Mouse (Mus musculus) forebrain, embryonic 13.5 days (tissue): ENCODE results near the gene Ddx39b. TPM values are rescaled to one million over a fixed set of nuclear protein-coding genes. Genes with fewer than 3 reads are reported as not detected.

Source experiments
- ATAC-seq: fragments of 200-750 bp; cut with Nextera tagmentation; 2 replicates; pipeline ENCODE4 v1.8.0; 2017
- H3K27ac ChIP-seq: fragments of 300-500 bp; sonication (generic); 2 replicates; pipeline ENCODE4 v1.5.1; 2015; ENCODE audit warnings: inconsistent platforms, mild to moderate bottlenecking, moderate library complexity
- H3K27me3 ChIP-seq: fragments of 300-500 bp; sonication (generic); 2 replicates; pipeline ENCODE4 v1.6.1; 2015; ENCODE audit warnings: mild to moderate bottlenecking, inconsistent platforms
- H3K36me3 ChIP-seq: fragments of 300-500 bp; sonication (generic); 2 replicates; pipeline ENCODE4 v1.6.1; 2015; ENCODE audit warnings: mild to moderate bottlenecking, inconsistent platforms; ENCODE audit not compliant: poor library complexity, severe bottlenecking
- H3K4me1 ChIP-seq: fragments of 300-500 bp; sonication (generic); 2 replicates; pipeline ENCODE4 v1.6.1; 2015; ENCODE audit warnings: inconsistent platforms
- H3K4me2 ChIP-seq: fragments of 300-500 bp; sonication (generic); 2 replicates; pipeline ENCODE4 v1.6.1; 2015; ENCODE audit warnings: inconsistent platforms, mild to moderate bottlenecking, moderate library complexity
- H3K4me3 ChIP-seq: fragments of 300-500 bp; sonication (generic); 2 replicates; pipeline ENCODE4 v1.5.1; 2015; ENCODE audit warnings: mild to moderate bottlenecking, inconsistent platforms
- H3K9ac ChIP-seq: fragments of 300-500 bp; sonication (generic); 2 replicates; pipeline ENCODE4 v1.6.1; 2015; ENCODE audit warnings: mild to moderate bottlenecking, inconsistent platforms
- H3K9me3 ChIP-seq: fragments of 300-500 bp; sonication (generic); replicated peaks from 2 replicates; pipeline ENCODE4 v1.6.1; 2016; ENCODE audit warnings: inconsistent platforms
- WGBS: fragments of 180-500 bp; shearing (Covaris S2); methylation state at CpG from one replicate; pipeline ENCODE4 v1.1.7; 2015; 5-methylcytosine and 5-hydroxymethylcytosine counted together
- polyA plus RNA-seq: library from polyadenylated mRNA; unstranded; fragments of >200 nt; fragmentation: Nextera tagmentation; extraction: Ambion mirVana; gene quantifications from 2 replicates; pipeline ENCODE4 v1.2.1, GENCODE M21; 2015

Ddx39b gene
- polyA plus RNA-seq, 1 experiment from 2014 or later, result 592 TPM

DNA sequence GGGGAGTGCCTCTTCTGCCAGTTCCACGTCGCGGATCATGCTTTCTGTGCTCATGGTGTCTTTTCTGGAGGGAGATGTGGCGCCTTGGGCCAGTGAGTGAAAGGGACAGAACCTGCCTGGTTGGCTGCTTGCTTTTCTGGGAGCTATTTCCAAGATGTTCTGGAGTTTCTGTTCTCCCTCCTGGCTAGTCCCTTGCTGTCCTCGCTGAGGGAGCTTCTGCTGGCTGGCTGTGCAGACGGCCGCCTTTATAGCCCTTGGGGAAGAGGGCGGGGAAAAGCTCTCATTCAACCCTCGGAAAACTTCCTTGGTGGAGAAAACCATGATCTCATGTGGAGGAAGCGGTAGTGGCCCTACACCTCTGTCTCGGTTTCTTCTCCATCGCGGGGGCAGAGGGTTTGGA, 39.8 kb upstream of the Ddx39b start, which contains the start of gene Tnf:
Gene Tnf (minus strand): TSS at position 221 of the 400 bp plus-strand sequence.
- no peak within 1 kb of the TSS for H3K4me2 ChIP-seq
- H3K9me3 ChIP-seq, result no peaks in the 10 kb centered on the region
- no peak within 1 kb of the TSS for H3K27ac ChIP-seq
- no peaks in the 10 kb centered on the region for H3K36me3 ChIP-seq
- peaks cover 61% of the 10 kb centered on the region for H3K27me3 ChIP-seq
- H3K4me1 ChIP-seq, result no peaks in the 10 kb centered on the region
- no peak within 1 kb of the TSS for H3K9ac ChIP-seq
- 52% methylated on average over 13 of the region's 13 CpGs for WGBS
- no peak within 1 kb of the TSS for H3K4me3 ChIP-seq
- no peak for ATAC-seq

DNA sequence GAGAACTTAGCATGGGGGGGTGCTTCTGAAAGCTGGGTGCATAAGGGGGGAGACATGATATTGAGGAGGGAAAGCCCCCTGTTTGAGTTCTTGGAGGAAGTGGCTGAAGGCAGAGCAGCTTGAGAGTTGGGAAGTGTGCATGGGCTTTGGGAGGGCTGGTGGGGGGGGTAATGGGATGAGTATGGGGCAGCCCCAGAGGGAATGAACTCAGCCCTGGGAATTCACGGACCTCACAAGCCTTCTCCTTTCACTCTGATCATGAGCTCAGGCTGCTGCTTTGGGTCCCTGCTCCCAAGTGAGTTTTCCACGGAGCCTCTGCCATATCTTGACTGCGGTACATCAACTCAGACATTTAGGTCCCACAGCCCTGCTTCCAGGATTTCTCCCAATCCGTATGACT, 39.1 kb upstream of the Ddx39b start:
- Histone ChIP-seq H3K27me3 (peaks cover 55% of the 10 kb centered on the region), H3K4me2 (no peak overlapping the region), H3K9me3 (no peaks in the 10 kb centered on the region), H3K4me3 (no peak overlapping the region), H3K4me1 (no peaks in the 10 kb centered on the region), H3K27ac (no peak overlapping the region), H3K36me3 (no peaks in the 10 kb centered on the region), H3K9ac (no peak overlapping the region)
- 89% methylated on average over 4 of the region's 4 CpGs for WGBS
- ATAC-seq, result no peak

DNA sequence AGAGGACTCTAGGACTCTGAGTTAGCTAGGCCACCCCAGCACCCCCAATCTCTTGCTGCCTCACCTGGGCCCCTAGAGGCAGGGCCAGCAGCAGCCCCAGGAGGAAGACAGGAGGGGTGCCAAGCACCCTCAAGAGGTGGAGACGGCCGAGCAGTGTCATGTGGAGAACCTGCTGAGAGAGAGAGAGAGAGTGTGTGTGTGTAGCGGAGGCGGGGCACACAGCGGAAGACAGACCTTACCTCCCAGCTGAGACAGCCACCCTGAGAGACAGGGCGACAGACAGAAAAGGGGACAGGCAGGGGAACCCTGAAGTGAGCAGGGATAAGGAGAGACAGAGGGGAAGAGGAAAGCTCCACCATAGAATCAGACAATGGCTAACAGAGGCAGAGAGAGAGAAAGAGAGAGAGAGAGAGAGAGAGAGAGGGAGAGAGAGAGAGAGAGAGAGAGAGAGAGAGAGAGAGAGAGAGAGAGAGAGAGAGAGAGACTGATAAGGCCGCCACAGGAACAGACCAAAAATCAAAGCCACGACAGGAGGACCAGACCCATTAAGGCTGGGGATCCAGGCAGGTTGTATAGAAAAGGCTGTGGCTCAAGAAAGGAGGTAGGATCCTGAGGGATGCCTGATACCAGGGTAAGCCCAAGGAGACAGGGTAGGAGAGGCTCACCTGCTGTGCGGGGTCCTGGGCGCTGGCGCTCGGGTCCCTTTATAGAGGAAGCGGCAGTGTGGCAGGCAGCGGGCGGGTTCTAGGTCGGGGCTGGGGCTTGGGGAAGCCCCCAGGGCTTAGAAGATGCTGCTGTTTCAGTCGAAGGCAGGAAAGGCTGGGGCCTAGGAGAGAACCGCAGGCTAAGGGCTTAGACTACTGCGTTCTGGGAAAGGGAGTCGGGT, 36.8 kb upstream of the Ddx39b start, which contains the start of gene Lta:
Gene Lta (minus strand): TSS at position 858 of the 886 bp plus-strand sequence.
- Histone ChIP-seq H3K4me3 (no peak within 1 kb of the TSS), H3K4me2 (no peak within 1 kb of the TSS), H3K27ac (no peak within 1 kb of the TSS), H3K9me3 (no peaks in the 10 kb centered on the region), H3K27me3 (peaks cover 44% of the 10 kb centered on the region), H3K9ac (no peak within 1 kb of the TSS), H3K4me1 (no peaks in the 10 kb centered on the region), H3K36me3 (no peaks in the 10 kb centered on the region)
- ATAC-seq, result no peak
- WGBS, result 21% methylated on average over 19 of the region's 20 CpGs

DNA sequence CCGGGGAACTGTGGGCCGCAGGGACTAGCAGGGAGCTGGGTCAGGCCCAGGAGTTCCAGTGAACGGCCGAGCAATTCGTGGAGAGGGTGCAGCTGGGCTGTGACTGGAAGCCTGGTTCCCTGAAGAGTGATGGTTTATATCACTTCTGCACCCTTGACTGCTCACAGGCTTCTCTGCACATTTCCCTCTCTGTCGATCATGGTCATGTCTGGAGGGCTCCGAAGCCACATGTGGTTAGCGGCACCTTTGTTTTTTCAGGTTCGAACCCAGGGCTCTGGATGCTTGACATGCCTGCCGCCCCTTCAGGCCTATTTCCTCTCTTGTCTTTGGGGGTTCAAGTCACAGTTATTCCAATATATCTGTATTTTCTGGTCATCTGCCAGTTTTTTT, 36.2 kb upstream of the Ddx39b start:
- Histone ChIP-seq H3K9ac (no peak overlapping the region), H3K4me3 (no peak overlapping the region), H3K4me1 (no peaks in the 10 kb centered on the region), H3K36me3 (no peaks in the 10 kb centered on the region), H3K27me3 (peaks cover 38% of the 10 kb centered on the region), H3K4me2 (no peak overlapping the region), H3K27ac (no peak overlapping the region), H3K9me3 (no peaks in the 10 kb centered on the region)
- 67% methylated on average over 10 of the region's 10 CpGs for WGBS
- ATAC-seq, result no peak

DNA sequence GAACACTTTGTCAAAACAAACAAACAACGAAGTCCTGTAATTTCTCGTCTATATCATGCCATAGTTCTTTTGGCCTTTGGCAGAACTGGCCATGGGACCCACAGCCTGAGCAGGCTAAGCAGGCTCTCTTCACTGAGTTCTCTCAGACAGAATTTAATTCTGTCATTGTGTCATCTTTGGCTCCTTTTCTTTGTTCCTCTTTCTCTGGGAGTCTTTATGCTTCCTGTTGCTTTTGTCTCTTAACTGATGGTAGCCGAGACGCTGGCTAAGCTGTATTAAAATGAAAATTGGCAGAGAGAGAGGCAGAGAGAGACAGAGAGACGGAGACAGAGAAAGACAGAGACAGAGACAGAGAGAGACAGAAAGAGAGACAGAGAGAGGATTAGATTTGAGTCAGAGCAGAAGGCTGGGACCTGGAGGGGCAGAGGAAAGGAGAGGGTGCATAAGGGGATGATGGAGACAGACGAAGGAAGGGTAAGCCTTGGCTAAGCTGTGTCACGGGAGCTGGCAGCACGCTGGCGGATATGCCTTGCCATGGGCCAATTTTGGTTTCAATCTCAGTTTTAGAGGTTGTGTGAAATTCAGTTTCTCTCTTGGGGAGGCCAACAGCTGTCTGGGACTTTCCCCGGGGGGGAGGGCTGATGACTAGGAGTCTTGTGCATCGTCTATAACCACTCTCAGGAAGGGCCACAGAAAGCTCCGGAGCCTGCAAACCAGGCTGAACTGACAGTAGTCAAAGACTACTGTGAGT, 31.6 kb upstream of the Ddx39b start:
- no peak overlapping the region for H3K4me2 ChIP-seq
- H3K4me3 ChIP-seq, result no peak overlapping the region
- WGBS, result 75% methylated on average over 12 of the region's 12 CpGs
- H3K27me3 ChIP-seq, result 0 out of 2 replicates have a peak, but pooled peaks cover 5% of the 10 kb centered on the region
- H3K9ac ChIP-seq, result 0 out of 2 replicates have a peak overlapping the region, but pooled peaks have one; percentile 2
- H3K9me3 ChIP-seq, result no peaks in the 10 kb centered on the region
- H3K36me3 ChIP-seq, result no peaks in the 10 kb centered on the region
- H3K4me1 ChIP-seq, result no peaks in the 10 kb centered on the region
- ATAC-seq, result no peak
- no peak overlapping the region for H3K27ac ChIP-seq

DNA sequence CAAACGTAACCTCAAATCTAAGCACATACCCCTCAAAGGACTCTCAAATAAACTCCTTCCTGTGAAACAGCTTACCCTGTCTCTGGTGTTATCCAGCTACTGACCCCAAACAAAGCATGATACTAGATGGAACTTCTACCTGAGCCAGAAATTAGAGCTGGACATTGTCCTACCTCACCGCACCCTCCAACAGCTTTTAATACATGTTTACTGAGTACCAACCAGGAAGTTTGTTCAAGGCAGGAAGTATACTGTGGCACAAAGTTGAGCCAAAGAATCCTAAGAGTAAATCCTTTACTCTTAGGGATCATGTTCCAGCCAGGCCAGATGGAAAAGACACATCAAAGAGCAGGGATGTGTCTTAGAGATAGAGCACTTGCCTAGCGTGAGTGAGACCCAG, 31.0 kb upstream of the Ddx39b start:
- H3K27me3 ChIP-seq, result no peaks in the 10 kb centered on the region
- no peaks in the 10 kb centered on the region for H3K4me1 ChIP-seq
- no peak overlapping the region for H3K27ac ChIP-seq
- no peaks in the 10 kb centered on the region for H3K9me3 ChIP-seq
- no peak overlapping the region for H3K4me3 ChIP-seq
- H3K4me2 ChIP-seq, result no peak overlapping the region
- no peaks in the 10 kb centered on the region for H3K36me3 ChIP-seq
- no peak overlapping the region for H3K9ac ChIP-seq
- no peak for ATAC-seq
- WGBS, result 75% methylated on average over 3 of the region's 3 CpGs

DNA sequence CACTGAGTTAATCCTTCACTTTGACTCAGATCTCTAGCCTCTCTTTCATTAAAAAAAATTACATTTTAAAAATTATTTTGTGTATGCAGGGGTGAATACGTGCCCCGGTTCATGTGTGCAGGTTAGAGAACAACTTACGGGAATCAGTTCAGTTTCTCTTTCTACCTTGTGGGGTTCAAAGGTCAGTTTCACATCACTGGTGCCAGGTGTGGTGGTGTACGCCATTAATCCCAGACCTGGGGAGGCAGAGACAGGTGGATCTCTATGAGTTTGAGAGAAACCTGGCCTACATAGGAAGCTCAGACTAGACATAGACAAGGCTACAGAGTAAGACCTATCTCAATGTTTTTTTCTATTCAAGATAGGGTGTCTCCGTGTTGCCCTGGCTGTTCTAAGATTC, 28.5 kb upstream of the Ddx39b start:
- Histone ChIP-seq H3K27me3 (no peaks in the 10 kb centered on the region), H3K4me1 (no peaks in the 10 kb centered on the region), H3K9ac (no peak overlapping the region), H3K27ac (no peak overlapping the region), H3K4me2 (no peak overlapping the region), H3K9me3 (no peaks in the 10 kb centered on the region), H3K4me3 (no peak overlapping the region), H3K36me3 (no peaks in the 10 kb centered on the region)
- no peak for ATAC-seq
- 92% methylated on average over 5 of the region's 5 CpGs for WGBS

DNA sequence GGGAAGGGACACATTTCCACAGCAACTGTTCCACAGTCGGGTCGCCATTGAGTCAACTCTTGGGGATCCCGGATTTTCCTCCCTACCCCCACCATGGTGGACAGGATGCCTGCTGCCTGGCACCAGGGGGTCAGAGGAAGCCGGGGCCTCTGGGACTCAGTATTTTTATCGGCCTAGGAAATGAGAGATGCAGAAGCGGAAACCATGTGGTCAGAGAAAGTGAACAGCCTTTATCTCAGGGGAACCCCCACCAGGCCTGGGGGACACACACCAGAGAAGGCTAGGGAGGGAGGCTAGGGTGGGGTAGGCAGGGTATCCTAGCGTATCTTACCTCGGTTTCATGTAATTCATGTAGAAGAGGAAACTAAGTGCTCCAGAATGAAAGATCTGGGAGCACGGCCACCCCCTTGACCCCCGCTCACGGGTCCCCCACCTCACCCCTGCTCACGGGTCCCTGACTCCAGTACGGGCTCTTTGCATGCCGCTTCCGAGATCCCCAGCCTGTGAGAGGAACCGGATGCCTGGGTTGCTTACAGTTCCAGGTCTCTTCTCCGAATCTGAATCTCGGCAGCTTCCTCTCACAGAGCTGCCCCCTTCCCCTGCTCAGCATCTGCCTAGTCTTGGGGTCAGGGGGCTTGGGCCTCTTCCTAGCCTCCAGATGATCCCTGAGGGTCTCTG, 22.9 kb upstream of the Ddx39b start:
- Histone ChIP-seq H3K4me2 (no peak overlapping the region), H3K4me3 (no peak overlapping the region), H3K4me1 (no peaks in the 10 kb centered on the region), H3K36me3 (peaks cover 37% of the 10 kb centered on the region), H3K9ac (no peak overlapping the region), H3K9me3 (no peaks in the 10 kb centered on the region), H3K27ac (no peak overlapping the region), H3K27me3 (no peaks in the 10 kb centered on the region)
- 84% methylated on average over 18 of the region's 18 CpGs for WGBS
- no peak for ATAC-seq

DNA sequence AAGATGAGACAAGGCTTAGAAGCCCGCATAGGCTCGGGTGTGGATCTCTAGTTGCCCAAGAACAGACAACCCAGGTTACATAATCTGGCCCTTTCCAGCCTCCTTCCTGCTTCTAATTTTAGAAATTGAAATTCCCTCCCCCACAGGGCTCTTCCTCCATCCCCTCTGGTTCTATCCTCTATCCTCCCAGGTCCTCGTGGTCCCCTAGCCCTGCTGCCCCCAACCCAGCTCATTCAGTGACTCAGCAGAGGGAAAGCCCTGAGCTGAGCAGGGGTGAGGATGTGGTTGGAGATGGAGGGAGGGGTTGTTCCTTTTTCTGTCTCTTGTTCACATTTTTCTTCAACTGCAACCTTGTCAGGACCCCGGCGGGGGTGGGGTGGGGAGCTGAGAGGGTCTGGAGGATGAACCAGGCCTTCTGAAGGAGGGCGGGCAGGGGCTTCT, 21.9 kb upstream of the Ddx39b start:
- Histone ChIP-seq H3K36me3 (peaks cover 37% of the 10 kb centered on the region), H3K4me3 (no peak overlapping the region), H3K4me1 (no peaks in the 10 kb centered on the region), H3K4me2 (no peak overlapping the region), H3K27ac (no peak overlapping the region), H3K9me3 (no peaks in the 10 kb centered on the region), H3K27me3 (no peaks in the 10 kb centered on the region), H3K9ac (no peak overlapping the region)
- WGBS, result 90% methylated on average over 6 of the region's 6 CpGs
- ATAC-seq, result no peak

DNA sequence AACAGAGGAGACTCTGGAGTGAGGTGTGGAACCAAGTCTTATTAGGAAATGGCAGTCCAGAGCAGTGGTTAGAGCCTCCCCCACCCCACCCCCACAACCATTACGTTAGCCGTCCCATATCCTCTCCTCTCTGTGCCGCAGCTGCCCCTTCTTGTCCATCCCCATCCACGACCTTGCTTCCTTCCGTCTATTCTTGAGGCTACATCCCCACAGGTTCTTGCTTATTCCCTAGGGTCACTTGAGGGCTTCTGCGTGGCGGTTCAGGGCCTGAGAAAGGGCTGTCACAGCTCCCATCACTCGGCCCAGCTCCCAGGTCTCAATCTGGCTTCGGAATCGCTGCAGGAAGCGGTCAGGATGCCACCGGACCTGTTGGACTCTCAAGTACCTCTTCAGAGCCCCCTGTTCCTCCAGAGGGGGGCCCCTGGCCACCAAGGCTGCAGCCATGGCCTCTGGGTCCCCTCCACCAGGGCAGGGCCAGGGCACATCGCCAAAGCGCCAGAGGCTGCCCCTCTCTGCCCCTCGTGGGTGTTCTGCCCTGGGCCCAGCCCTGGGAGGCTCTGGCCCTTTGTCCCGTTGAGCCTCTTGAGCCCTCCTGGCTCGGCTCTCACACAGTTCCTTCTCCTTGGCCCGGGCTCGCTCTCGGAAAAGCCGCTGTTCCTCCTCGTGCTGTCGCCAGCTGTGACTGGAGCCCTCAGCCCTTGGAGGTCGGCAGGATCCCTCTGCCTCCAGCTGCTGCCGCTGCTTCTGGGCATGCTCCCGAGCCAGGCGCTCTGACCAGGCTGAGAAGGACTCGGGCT, 21.2 kb upstream of the Ddx39b start, which contains the start of gene Gm16181:
Gene Gm16181 (plus strand): TSS at position 679 of the 797 bp plus-strand sequence.
- Histone ChIP-seq H3K9ac (no peak within 1 kb of the TSS), H3K9me3 (no peaks in the 10 kb centered on the region)

DNA sequence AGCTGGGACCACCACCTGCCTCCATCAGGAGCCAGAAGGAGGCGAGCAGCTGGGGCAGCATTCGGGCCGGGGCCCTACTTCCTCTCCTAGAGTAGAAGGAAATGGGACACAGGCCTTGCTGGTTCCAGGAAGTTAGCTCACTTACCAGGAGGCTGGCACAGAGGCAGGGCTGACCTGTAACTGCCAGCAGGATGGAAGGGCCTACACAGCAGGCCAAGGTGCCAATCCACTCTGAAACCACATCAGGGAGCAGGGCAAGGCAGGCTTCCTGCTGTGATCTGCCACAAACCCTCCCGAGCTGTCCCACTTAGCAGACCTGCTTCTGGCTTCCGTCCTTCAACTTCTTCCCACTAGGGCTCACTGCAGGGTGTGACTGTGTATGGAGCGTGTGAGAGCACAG, 19.2 kb upstream of the Ddx39b start:
- no peak for ATAC-seq
- WGBS, result 82% methylated on average over 6 of the region's 6 CpGs
- no peak overlapping the region for H3K4me3 ChIP-seq
- no peak overlapping the region for H3K27ac ChIP-seq
- H3K9me3 ChIP-seq, result no peaks in the 10 kb centered on the region
- no peak overlapping the region for H3K4me2 ChIP-seq
- H3K4me1 ChIP-seq, result no peaks in the 10 kb centered on the region
- peaks cover 56% of the 10 kb centered on the region for H3K36me3 ChIP-seq
- no peak overlapping the region for H3K9ac ChIP-seq
- no peaks in the 10 kb centered on the region for H3K27me3 ChIP-seq

More for the DNA sequence above, 21.2 kb upstream of the Ddx39b start, which contains the start of gene Gm16181:
- H3K36me3 ChIP-seq, result peaks cover 44% of the 10 kb centered on the region
- no peaks in the 10 kb centered on the region for H3K27me3 ChIP-seq
- no peak for ATAC-seq
- 83% methylated on average over 28 of the region's 28 CpGs for WGBS
- no peak within 1 kb of the TSS for H3K27ac ChIP-seq
- no peak within 1 kb of the TSS for H3K4me3 ChIP-seq
- no peaks in the 10 kb centered on the region for H3K4me1 ChIP-seq
- H3K4me2 ChIP-seq, result no peak within 1 kb of the TSS
